Mouse (Mus musculus) MEL (cell line): ENCODE measurements around the gene Cpped1. TPM values are rescaled to one million over a fixed set of nuclear protein-coding genes. Genes with fewer than 3 reads are reported as not detected.

Experiments
- DNase-seq: peaks from one replicate; pipeline ENCODE4 v3.0.0; 2011; ENCODE audit warnings: low read depth, low spot score
- H3K27ac ChIP-seq: 2 replicates; pipeline ENCODE4 v1.5.1; 2012; ENCODE audit warnings: low read depth, mild to moderate bottlenecking, control low read depth, low read length, moderate library complexity; ENCODE audit not compliant: control insufficient read depth
- H3K27me3 ChIP-seq, 2 experiments: fragments of 150-350 bp in 1 of 2; sonication (generic) in 1 of 2; 2 replicates each; pipeline ENCODE4 v1.6.1; 2012; ENCODE audit warnings: low read length in 2 of 2, mild to moderate bottlenecking in 2 of 2, improper control_type of control experiment in 1 of 2, moderate library complexity in 1 of 2; ENCODE audit not compliant: insufficient read depth in 2 of 2, control insufficient read depth in 1 of 2
- H3K36me3 ChIP-seq, 2 experiments: 2 replicates each; pipeline ENCODE4 v1.6.1; 2012 to 2014; ENCODE audit warnings: low read length in 2 of 2, improper control_type of control experiment in 1 of 2, inconsistent platforms in 1 of 2, mild to moderate bottlenecking in 1 of 2; ENCODE audit not compliant: insufficient read depth in 2 of 2, control insufficient read depth in 1 of 2
- H3K4me1 ChIP-seq, 2 experiments: fragments of 150-350 bp in 1 of 2; sonication (generic) in 1 of 2; 2 replicates each; pipeline ENCODE4 v1.6.1; 2012; ENCODE audit warnings: low read length in 2 of 2, improper control_type of control experiment in 1 of 2, mild to moderate bottlenecking in 1 of 2; ENCODE audit not compliant: insufficient read depth in 2 of 2, control insufficient read depth in 1 of 2
- H3K4me3 ChIP-seq, 2 experiments: fragments of 150-350 bp in 1 of 2; sonication (generic) in 1 of 2; 2 replicates each; pipeline ENCODE4 v1.5.1; 2012; ENCODE audit warnings: low read depth in 2 of 2, low read length in 2 of 2, mild to moderate bottlenecking in 2 of 2, moderate library complexity in 2 of 2, control low read depth in 1 of 2, improper control_type of control experiment in 1 of 2; ENCODE audit not compliant: control insufficient read depth in 1 of 2, insufficient read depth in 1 of 2
- H3K79me2 ChIP-seq: 2 replicates; pipeline ENCODE4 v1.6.1; 2012; ENCODE audit warnings: mild to moderate bottlenecking, low read length, moderate library complexity; ENCODE audit not compliant: control insufficient read depth, poor library complexity, insufficient read depth
- H3K9ac ChIP-seq: 2 replicates; pipeline ENCODE4 v1.6.1; 2012; ENCODE audit warnings: low read depth, mild to moderate bottlenecking, control low read depth, low read length, moderate library complexity; ENCODE audit not compliant: control insufficient read depth, poor library complexity, severe bottlenecking
- H3K9me3 ChIP-seq: fragments of 150-350 bp; sonication (generic); replicated peaks from 2 replicates; pipeline ENCODE4 v1.6.1; 2012; ENCODE audit warnings: mild to moderate bottlenecking, low read length, improper control_type of control experiment, moderate library complexity; ENCODE audit not compliant: insufficient read depth
- BHLHE40 ChIP-seq: IDR thresholded peaks from 2 replicates; pipeline ENCODE4 v1.6.1; 2012; ENCODE audit warnings: low read depth, mild to moderate bottlenecking, inconsistent platforms, low read length, improper control_type of control experiment, borderline replicate concordance
- CHD1 ChIP-seq: IDR thresholded peaks from 2 replicates; pipeline ENCODE4 v1.6.1; 2012; ENCODE audit warnings: low read depth, mild to moderate bottlenecking, inconsistent platforms, low read length, improper control_type of control experiment
- E2F4 ChIP-seq: IDR thresholded peaks from 2 replicates; pipeline ENCODE4 v1.6.1; 2011; ENCODE audit warnings: low read depth, low read length, improper control_type of control experiment, borderline replicate concordance
- ELF1 ChIP-seq: IDR thresholded peaks from 2 replicates; pipeline ENCODE4 v1.6.1; 2014; ENCODE audit warnings: low read depth, mild to moderate bottlenecking, inconsistent platforms, low read length, improper control_type of control experiment, moderate library complexity
- EP300 ChIP-seq, 2 experiments: IDR thresholded peaks; 2 replicates each; pipeline ENCODE4 v1.6.1; 2011; ENCODE audit warnings: improper control_type of control experiment in 2 of 2, low read length in 2 of 2, low read depth in 1 of 2, mild to moderate bottlenecking in 1 of 2
- GABPA ChIP-seq: IDR thresholded peaks from 2 replicates; pipeline ENCODE4 v1.6.1; 2012; ENCODE audit warnings: low read depth, mild to moderate bottlenecking, inconsistent platforms, low read length, improper control_type of control experiment, moderate library complexity
- GATA1 ChIP-seq: IDR thresholded peaks from 2 replicates; pipeline ENCODE4 v1.6.1; 2011; ENCODE audit warnings: low read depth, low read length, improper control_type of control experiment
- JUND ChIP-seq: IDR thresholded peaks from 2 replicates; pipeline ENCODE4 v1.6.1; 2011; ENCODE audit warnings: low read depth, mild to moderate bottlenecking, improper control_type of control experiment, low read length
- MAFK ChIP-seq: IDR thresholded peaks from 2 replicates; pipeline ENCODE4 v1.6.1; 2011; ENCODE audit warnings: low read depth, mild to moderate bottlenecking, low read length, improper control_type of control experiment, borderline replicate concordance
- MEF2A ChIP-seq: IDR thresholded peaks from 2 replicates; pipeline ENCODE4 v1.6.1; 2014; ENCODE audit warnings: low read depth, mild to moderate bottlenecking, inconsistent platforms, low read length, improper control_type of control experiment; ENCODE audit not compliant: poor library complexity, insufficient replicate concordance, severe bottlenecking; ENCODE audit errors: extremely low read depth
- MYB ChIP-seq: IDR thresholded peaks from 2 replicates; pipeline ENCODE4 v1.6.1; 2011; ENCODE audit warnings: mild to moderate bottlenecking, low read depth, low read length, improper control_type of control experiment
- POLR2A ChIP-seq, 2 experiments: IDR thresholded peaks; 2 replicates each; pipeline ENCODE4 v1.6.1; 2011 to 2012; ENCODE audit warnings: low read length in 2 of 2, mild to moderate bottlenecking in 2 of 2, control low read depth in 1 of 2, improper control_type of control experiment in 1 of 2, low read depth in 1 of 2, moderate library complexity in 1 of 2; ENCODE audit not compliant: control insufficient read depth in 1 of 2, insufficient read depth in 1 of 2, poor library complexity in 1 of 2
- POLR2AphosphoS2 ChIP-seq: IDR thresholded peaks from 2 replicates; pipeline ENCODE4 v1.6.1; 2011; ENCODE audit warnings: low read length, improper control_type of control experiment
- RCOR1 ChIP-seq: IDR thresholded peaks from 2 replicates; pipeline ENCODE4 v1.6.1; 2012; ENCODE audit warnings: low read depth, mild to moderate bottlenecking, inconsistent platforms, low read length, improper control_type of control experiment
- SIN3A ChIP-seq: IDR thresholded peaks from 2 replicates; pipeline ENCODE4 v1.6.1; 2012; ENCODE audit warnings: low read length, improper control_type of control experiment, inconsistent platforms
- SMC3 ChIP-seq: IDR thresholded peaks from 2 replicates; pipeline ENCODE4 v1.6.1; 2011; ENCODE audit warnings: low read depth, low read length, improper control_type of control experiment
- TCF12 ChIP-seq: IDR thresholded peaks from 2 replicates; pipeline ENCODE4 v1.6.1; 2014; ENCODE audit warnings: low read depth, mild to moderate bottlenecking, inconsistent platforms, low read length, improper control_type of control experiment, moderate library complexity
- UBTF ChIP-seq: IDR thresholded peaks from 2 replicates; pipeline ENCODE4 v1.6.1; 2012; ENCODE audit warnings: low read depth, mild to moderate bottlenecking, inconsistent platforms, low read length, improper control_type of control experiment, moderate library complexity, borderline replicate concordance; ENCODE audit not compliant: insufficient read depth
- USF2 ChIP-seq, 2 experiments: IDR thresholded peaks; 2 replicates each; pipeline ENCODE4 v1.6.1; 2011 to 2012; ENCODE audit warnings: improper control_type of control experiment in 2 of 2, low read length in 2 of 2, borderline replicate concordance in 1 of 2, inconsistent platforms in 1 of 2, low read depth in 1 of 2, mild to moderate bottlenecking in 1 of 2; ENCODE audit not compliant: insufficient read depth in 1 of 2
- ZC3H11A ChIP-seq: IDR thresholded peaks from 2 replicates; pipeline ENCODE4 v1.6.1; 2012; ENCODE audit warnings: low read depth, mild to moderate bottlenecking, inconsistent platforms, low read length, improper control_type of control experiment
- ZNF384 ChIP-seq: IDR thresholded peaks from 2 replicates; pipeline ENCODE4 v1.6.1; 2012; ENCODE audit warnings: low read depth, mild to moderate bottlenecking, inconsistent platforms, low read length, improper control_type of control experiment
- polyA plus RNA-seq, 2 experiments: library from polyadenylated mRNA; stranded (reverse) in 1 of 2; unstranded in 1 of 2; fragments of >175 nt in 1 of 2; fragments of >200 nt in 1 of 2; gene quantifications; 2 replicates each; pipeline versions ENCODE4 v1.2.1 to v1.2.4; 2012; ENCODE audit warnings: low replicate concordance in 2 of 2, low read depth in 1 of 2; ENCODE audit not compliant: insufficient read length in 2 of 2, insufficient read depth in 1 of 2, missing spikeins in 1 of 2
- total RNA-seq: library from RNA; depleted of rRNA; stranded (reverse); fragments of 300-350 nt; gene quantifications from 2 replicates; pipeline ENCODE4 v1.2.3, GENCODE M21; 2012

Gene Cpped1
- total and polyA plus RNA-seq, 3 experiments, result 14.1 to 29.9 TPM; not detected in 1

GRCm38 (mm10) chr16:11814935-11815650, 94.2 kb downstream of the Cpped1 start:
- Histone ChIP-seq H3K36me3 (no peaks in the 10 kb centered on the region), H3K9ac (no peak overlapping the region)
- no peak for DNase-seq

DNA sequence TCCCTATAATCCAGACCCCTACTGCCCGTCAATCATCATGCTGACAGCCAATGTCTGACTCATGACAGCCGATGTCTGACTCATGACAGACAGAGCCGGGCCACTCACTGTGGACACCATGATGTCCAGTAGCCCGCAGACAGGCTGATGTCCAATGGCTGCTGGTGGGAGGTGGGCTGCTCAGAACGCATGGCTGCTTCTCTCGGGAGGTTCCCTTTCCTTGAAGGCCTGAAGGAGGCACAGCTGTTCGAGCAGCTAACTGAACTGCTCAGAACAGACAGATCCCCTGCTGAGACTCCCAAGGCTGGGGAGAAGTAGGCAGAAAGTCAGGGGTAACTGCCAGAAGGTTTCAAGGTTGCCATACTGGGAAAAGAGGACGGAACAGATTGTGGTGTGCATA, 97.1 kb downstream of the Cpped1 start:
- Histone ChIP-seq H3K4me1 (no peaks in the 10 kb centered on the region), H3K9ac (no peak overlapping the region), H3K9me3 (no peaks in the 10 kb centered on the region), H3K27ac (no peak overlapping the region), H3K79me2 (no peaks in the 10 kb centered on the region), H3K4me3 (no peak overlapping the region), H3K27me3 (no peaks in the 10 kb centered on the region), H3K36me3 (no peaks in the 10 kb centered on the region)
- no peak for DNase-seq
- TF ChIP-seq ZC3H11A (no peak), GATA1 (no peak), EP300 (IDR thresholded peaks at IDR 0.05; ENCODE audit: low read depth in 1 of 2, low read length in 2 of 2) (no peak), POLR2A (IDR thresholded peaks at IDR 0.05; ENCODE audit: control insufficient read depth in 1 of 2, insufficient read depth in 1 of 2, low read depth in 1 of 2, low read length in 2 of 2, poor library complexity in 1 of 2) (no peak), MYB (no peak), E2F4 (no peak), JUND (no peak)

More at GRCm38 (mm10) chr16:11814935-11815650, 94.2 kb downstream of the Cpped1 start:
- Histone ChIP-seq H3K4me1 (no peaks in the 10 kb centered on the region), H3K27me3 (no peaks in the 10 kb centered on the region), H3K4me3 (no peak overlapping the region), H3K9me3 (no peaks in the 10 kb centered on the region), H3K79me2 (no peaks in the 10 kb centered on the region), H3K27ac (no peak overlapping the region)
- TF ChIP-seq USF2 (IDR thresholded peaks at IDR 0.05; ENCODE audit: borderline replicate concordance in 1 of 2, insufficient read depth in 1 of 2, low read depth in 1 of 2, low read length in 2 of 2), result no peak
- TF ChIP-seq MYB, result no peak
- TF ChIP-seq SMC3, result no peak
- no peak for TF ChIP-seq UBTF
- no peak for TF ChIP-seq MAFK
- TF ChIP-seq ELF1, result no peak
- no peak for TF ChIP-seq ZNF384
- TF ChIP-seq MEF2A, result no peak
- no peak for TF ChIP-seq SIN3A
- TF ChIP-seq GABPA, result no peak
- TF ChIP-seq POLR2AphosphoS2, result no peak
- TF ChIP-seq CHD1, result no peak
- no peak for TF ChIP-seq BHLHE40
- TF ChIP-seq TCF12, result no peak
- no peak for TF ChIP-seq POLR2A (IDR thresholded peaks at IDR 0.05; ENCODE audit: control insufficient read depth in 1 of 2, insufficient read depth in 1 of 2, low read depth in 1 of 2, low read length in 2 of 2, poor library complexity in 1 of 2)
- no peak for TF ChIP-seq RCOR1
